Mouse (Mus musculus): ENCODE data around the gene Cuedc2. TPM values are rescaled to one million over a fixed set of nuclear protein-coding genes. Genes with fewer than 3 reads are reported as not detected.

Gene Cuedc2
- polyA plus RNA-seq, 1 experiment from 2014 or later: 99.1 TPM

DNA sequence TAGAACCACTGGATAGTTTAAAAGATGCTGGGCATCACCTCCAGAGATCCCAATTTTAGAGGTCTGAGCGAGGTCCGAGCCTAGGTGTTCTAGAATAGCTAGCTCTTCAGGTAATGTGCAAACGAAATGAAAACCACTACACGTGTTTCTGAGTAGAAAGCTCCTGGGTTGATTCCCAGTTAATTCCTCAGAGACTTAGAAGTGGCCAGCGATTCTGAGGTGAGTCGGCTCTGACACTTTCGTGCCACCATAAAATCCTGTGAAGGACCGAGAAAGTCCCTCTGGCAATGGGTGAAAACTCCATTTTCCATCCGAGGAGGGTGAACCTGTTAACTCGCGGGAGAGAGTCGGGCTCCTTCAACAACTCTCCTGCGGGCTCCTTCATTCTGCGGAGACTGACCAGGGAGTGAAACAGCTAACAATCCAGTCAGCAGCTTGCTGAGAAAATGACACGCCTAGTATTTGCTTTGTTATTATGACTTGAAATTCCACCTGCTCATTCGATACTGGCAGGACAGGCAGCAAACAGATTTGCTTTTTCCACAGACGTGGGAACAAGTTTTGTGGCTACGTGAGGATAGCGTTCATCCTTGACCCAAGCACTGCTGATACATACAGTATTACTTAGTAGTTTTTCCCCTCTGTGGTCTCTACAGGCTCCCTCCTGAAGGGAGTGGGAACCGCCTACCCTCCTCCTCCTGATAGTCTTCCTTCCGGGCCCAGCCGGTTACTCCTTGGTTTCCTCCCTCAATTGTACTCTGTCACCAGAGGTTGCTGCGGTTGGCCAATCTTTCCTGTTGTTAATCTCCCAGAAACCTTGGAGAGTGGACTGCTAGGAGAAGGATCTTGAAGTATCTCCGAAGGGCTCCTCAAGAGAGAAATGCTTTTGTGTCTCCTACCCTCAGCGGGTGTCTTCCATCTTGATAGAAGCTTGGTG, 19.1 kb upstream of the Cuedc2 start:
- 5% methylated on average over 25 of the region's 25 CpGs for WGBS (ENCODE audit: insufficient replicate concordance)
- ATAC-seq: peak; percentile 49
- no peaks in the 10 kb centered on the region for H3K9me3 ChIP-seq (replicated peaks)
- H3K9ac ChIP-seq: peak overlapping the region; percentile 66
- H3K27me3 ChIP-seq (replicated peaks): 0 out of 2 replicates have a peak, but pooled peaks cover 1% of the 10 kb centered on the region
- peaks cover 38% of the 10 kb centered on the region for H3K4me1 ChIP-seq
- peak overlapping the region; percentile 70 for H3K27ac ChIP-seq
- H3K4me2 ChIP-seq: peak overlapping the region; percentile 84
- peak overlapping the region; percentile 65 for H3K4me3 ChIP-seq
- 0 out of 2 replicates have a peak, but pooled peaks cover 3% of the 10 kb centered on the region for H3K36me3 ChIP-seq

- Histone ChIP-seq H3K9ac (peak overlapping the region; percentile 66), H3K27me3 (replicated peaks) (peaks cover 8% of the 10 kb centered on the region; the same call in 1 of the 2 replicates), H3K4me3 (peak overlapping the region; percentile 65), H3K4me2 (peak overlapping the region; percentile 84), H3K27ac (peak overlapping the region; percentile 70; the same call in 1 of the 2 replicates), H3K36me3 (0 out of 2 replicates have a peak, but pooled peaks cover 3% of the 10 kb centered on the region), H3K4me1 (peaks cover 40% of the 10 kb centered on the region), H3K9me3 (replicated peaks) (no peaks in the 10 kb centered on the region)
- ATAC-seq: peak; percentile 88
- WGBS (ENCODE audit: insufficient replicate concordance): under 1% methylated on average over 29 of the region's 29 CpGs
Measured at GRCm38 (mm10) chr19:46356701-46357138, 18.2 kb upstream of the Cuedc2 start.

- no peaks in the 10 kb centered on the region for H3K36me3 ChIP-seq
- peak within 1 kb of the TSS; percentile 73 for H3K9ac ChIP-seq
- peaks cover 44% of the 10 kb centered on the region for H3K4me1 ChIP-seq
- 50% methylated on average over 10 of the region's 10 CpGs for WGBS (ENCODE audit: insufficient replicate concordance)
- peaks cover 47% of the 10 kb centered on the region for H3K27me3 ChIP-seq (replicated peaks)
- peak within 1 kb of the TSS; percentile 63; the same call in 1 of the 2 replicates for H3K27ac ChIP-seq
- H3K4me2 ChIP-seq: peak within 1 kb of the TSS; percentile 97
- H3K9me3 ChIP-seq (replicated peaks): no peaks in the 10 kb centered on the region
- ATAC-seq: no peak
- H3K4me3 ChIP-seq: peak within 1 kb of the TSS; percentile 71
Measured at GRCm38 (mm10) chr19:46350168-46350932, 11.8 kb upstream of the Cuedc2 start, which contains the start of gene 2310034G01Rik. Gene 2310034G01Rik (minus strand): TSS chr19:46350302.

DNA sequence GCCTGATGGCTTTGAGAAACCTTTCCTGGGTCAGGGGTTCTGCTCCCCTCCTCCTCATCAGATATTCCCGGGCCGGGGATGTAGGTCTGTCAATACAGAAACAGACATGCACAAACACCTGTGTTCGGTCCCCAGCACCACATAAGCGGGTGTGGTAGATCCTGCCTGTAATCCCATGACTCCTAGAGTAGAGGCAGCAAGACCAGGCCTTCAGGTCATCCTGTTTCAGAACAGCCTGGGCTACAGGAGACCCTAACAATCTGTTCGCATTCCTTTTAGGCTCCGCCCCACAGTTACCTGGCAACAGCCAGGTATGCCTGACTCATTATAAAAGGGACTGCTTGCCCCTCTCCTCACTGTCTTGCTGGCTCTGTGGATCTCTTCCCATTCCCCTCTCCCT, 11.0 kb upstream of the Cuedc2 start:
- no peak for ATAC-seq
- Histone ChIP-seq H3K4me1 (peaks cover 52% of the 10 kb centered on the region), H3K9me3 (replicated peaks) (no peaks in the 10 kb centered on the region), H3K9ac (peak overlapping the region; percentile 73; the same call in 1 of the 2 replicates), H3K36me3 (no peaks in the 10 kb centered on the region), H3K4me3 (peak overlapping the region; percentile 71), H3K27ac (no peak overlapping the region), H3K4me2 (peak overlapping the region; percentile 97), H3K27me3 (replicated peaks) (peaks cover 47% of the 10 kb centered on the region)
- WGBS (ENCODE audit: insufficient replicate concordance): 43% methylated on average over 6 of the region's 6 CpGs

- WGBS (ENCODE audit: insufficient replicate concordance): 1% methylated on average over 78 of the region's 78 CpGs
- peak overlapping the region; percentile 63; the same call in 1 of the 2 replicates for H3K27ac ChIP-seq
- H3K4me3 ChIP-seq: peak overlapping the region; percentile 71
- ATAC-seq: peak; percentile 46
- peaks cover 47% of the 10 kb centered on the region for H3K27me3 ChIP-seq (replicated peaks)
- peak overlapping the region; percentile 97 for H3K4me2 ChIP-seq
- no peaks in the 10 kb centered on the region for H3K9me3 ChIP-seq (replicated peaks)
- H3K9ac ChIP-seq: peak overlapping the region; percentile 73
- no peaks in the 10 kb centered on the region for H3K36me3 ChIP-seq
- peaks cover 58% of the 10 kb centered on the region for H3K4me1 ChIP-seq
Measured at GRCm38 (mm10) chr19:46348761-46349458, 10.4 kb upstream of the Cuedc2 start.

DNA sequence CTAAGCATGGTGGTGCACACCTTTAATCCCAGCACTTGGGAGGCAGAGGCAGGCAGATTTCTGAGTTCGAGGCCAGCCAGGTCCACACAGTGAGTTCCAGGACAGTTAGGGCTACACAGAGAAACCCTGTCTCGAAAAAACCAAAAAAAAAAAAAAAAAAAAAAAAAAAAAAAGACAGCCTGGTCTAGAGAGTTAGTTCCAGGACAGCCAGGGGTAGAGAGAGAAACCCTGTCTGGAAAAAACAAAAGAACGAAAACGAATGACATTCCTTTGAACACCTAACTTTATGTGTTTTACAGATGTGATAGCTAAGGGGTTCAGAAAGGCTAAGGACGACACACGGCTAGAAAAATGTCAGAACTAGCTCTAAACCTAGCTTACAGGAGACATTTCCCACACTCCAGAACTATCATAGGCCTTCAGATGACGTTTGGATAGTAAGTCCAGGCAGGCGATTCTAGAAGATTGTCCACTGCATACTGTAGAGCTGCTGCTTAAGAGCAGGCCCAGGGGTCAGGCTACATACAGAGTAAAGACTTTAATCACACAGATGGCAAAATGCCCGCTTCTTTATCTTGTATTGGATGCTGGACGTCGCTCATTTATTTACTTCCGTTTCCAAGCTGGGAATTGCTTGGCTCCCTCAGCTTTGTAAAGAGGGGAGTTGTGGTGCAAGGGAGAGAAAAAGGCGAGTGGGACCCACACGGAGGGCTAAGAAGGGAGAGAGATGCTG, 9.6 kb upstream of the Cuedc2 start:
- H3K4me1 ChIP-seq: peaks cover 63% of the 10 kb centered on the region

GRCm38 (mm10) chr19:46347146-46347545, 8.6 kb upstream of the Cuedc2 start:
- no peak overlapping the region for H3K9ac ChIP-seq
- H3K4me1 ChIP-seq: peaks cover 58% of the 10 kb centered on the region

More for the DNA sequence above, 9.6 kb upstream of the Cuedc2 start:
- H3K27ac ChIP-seq: peak overlapping the region; percentile 63; the same call in 1 of the 2 replicates
- H3K27me3 ChIP-seq (replicated peaks): peaks cover 47% of the 10 kb centered on the region
- peak overlapping the region; percentile 73 for H3K9ac ChIP-seq
- peak overlapping the region; percentile 97 for H3K4me2 ChIP-seq
- ATAC-seq: no peak
- 28% methylated on average over 14 of the region's 14 CpGs for WGBS (ENCODE audit: insufficient replicate concordance)
- peak overlapping the region; percentile 71 for H3K4me3 ChIP-seq
- no peaks in the 10 kb centered on the region for H3K36me3 ChIP-seq
- no peaks in the 10 kb centered on the region for H3K9me3 ChIP-seq (replicated peaks)

GRCm38 (mm10) chr19:46344710-46345419, 6.4 kb upstream of the Cuedc2 start:
- H3K27me3 ChIP-seq (replicated peaks): peaks cover 31% of the 10 kb centered on the region
- no peak overlapping the region for H3K4me2 ChIP-seq
- H3K4me3 ChIP-seq: no peak overlapping the region
- H3K4me1 ChIP-seq: peaks cover 65% of the 10 kb centered on the region
- WGBS (ENCODE audit: insufficient replicate concordance): 31% methylated on average over 7 of the region's 7 CpGs
- ATAC-seq: no peak
- H3K27ac ChIP-seq: no peak overlapping the region
- H3K36me3 ChIP-seq: no peaks in the 10 kb centered on the region
- no peak overlapping the region for H3K9ac ChIP-seq
- H3K9me3 ChIP-seq (replicated peaks): no peaks in the 10 kb centered on the region

More at GRCm38 (mm10) chr19:46347146-46347545, 8.6 kb upstream of the Cuedc2 start:
- 86% methylated on average over 1 of the region's 1 CpGs for WGBS (ENCODE audit: insufficient replicate concordance)
- Histone ChIP-seq H3K36me3 (no peaks in the 10 kb centered on the region), H3K27me3 (replicated peaks) (peaks cover 47% of the 10 kb centered on the region), H3K9me3 (replicated peaks) (no peaks in the 10 kb centered on the region), H3K4me2 (no peak overlapping the region), H3K27ac (no peak overlapping the region), H3K4me3 (no peak overlapping the region)
- ATAC-seq: no peak

- ATAC-seq: no peak
- H3K36me3 ChIP-seq: no peaks in the 10 kb centered on the region; the same call in 1 of the 2 replicates
- H3K9ac ChIP-seq: peak overlapping the region; percentile 27; the same call in 1 of the 2 replicates
- peak overlapping the region; percentile 72 for H3K27ac ChIP-seq
- peak overlapping the region; percentile 87 for H3K4me2 ChIP-seq
- H3K4me1 ChIP-seq: peaks cover 48% of the 10 kb centered on the region
- H3K4me3 ChIP-seq: peak overlapping the region; percentile 66
- 48% methylated on average over 7 of the region's 7 CpGs for WGBS (ENCODE audit: insufficient replicate concordance)
- H3K27me3 ChIP-seq (replicated peaks): peaks cover 9% of the 10 kb centered on the region
- no peaks in the 10 kb centered on the region for H3K9me3 ChIP-seq (replicated peaks)
Measured at GRCm38 (mm10) chr19:46339287-46339971, 927 bp upstream of the Cuedc2 start.

- H3K4me1 ChIP-seq: peaks cover 43% of the 10 kb centered on the region
- peaks cover 9% of the 10 kb centered on the region for H3K27me3 ChIP-seq (replicated peaks)
- H3K4me3 ChIP-seq: peak overlapping the region; percentile 66
- H3K9me3 ChIP-seq (replicated peaks): no peaks in the 10 kb centered on the region
- H3K4me2 ChIP-seq: peak overlapping the region; percentile 87
- ATAC-seq: no peak; the same call in none of the 2 replicates
- WGBS (ENCODE audit: insufficient replicate concordance): 15% methylated on average over 6 of the region's 6 CpGs
- peak overlapping the region; percentile 72 for H3K27ac ChIP-seq
- H3K36me3 ChIP-seq: no peaks in the 10 kb centered on the region; the same call in 1 of the 2 replicates
- peak overlapping the region; percentile 27; the same call in 1 of the 2 replicates for H3K9ac ChIP-seq
Measured at GRCm38 (mm10) chr19:46338942-46339286, 412 bp upstream of the Cuedc2 start.
